Mouse (Mus musculus) layer of hippocampus, adult 11-12 months (tissue): ENCODE measurements around the gene Tufm.
"Not testable (repeated sequence)": the region's sequence is repeated elsewhere in the genome, so short reads cannot be mapped to it uniquely, and the experiment has no call there.

Source experiments
- DNase-seq: peaks from one replicate; pipeline ENCODE4 v3.0.0; 2022; ENCODE audit warnings: low spot score

The Tufm gene

DNA sequence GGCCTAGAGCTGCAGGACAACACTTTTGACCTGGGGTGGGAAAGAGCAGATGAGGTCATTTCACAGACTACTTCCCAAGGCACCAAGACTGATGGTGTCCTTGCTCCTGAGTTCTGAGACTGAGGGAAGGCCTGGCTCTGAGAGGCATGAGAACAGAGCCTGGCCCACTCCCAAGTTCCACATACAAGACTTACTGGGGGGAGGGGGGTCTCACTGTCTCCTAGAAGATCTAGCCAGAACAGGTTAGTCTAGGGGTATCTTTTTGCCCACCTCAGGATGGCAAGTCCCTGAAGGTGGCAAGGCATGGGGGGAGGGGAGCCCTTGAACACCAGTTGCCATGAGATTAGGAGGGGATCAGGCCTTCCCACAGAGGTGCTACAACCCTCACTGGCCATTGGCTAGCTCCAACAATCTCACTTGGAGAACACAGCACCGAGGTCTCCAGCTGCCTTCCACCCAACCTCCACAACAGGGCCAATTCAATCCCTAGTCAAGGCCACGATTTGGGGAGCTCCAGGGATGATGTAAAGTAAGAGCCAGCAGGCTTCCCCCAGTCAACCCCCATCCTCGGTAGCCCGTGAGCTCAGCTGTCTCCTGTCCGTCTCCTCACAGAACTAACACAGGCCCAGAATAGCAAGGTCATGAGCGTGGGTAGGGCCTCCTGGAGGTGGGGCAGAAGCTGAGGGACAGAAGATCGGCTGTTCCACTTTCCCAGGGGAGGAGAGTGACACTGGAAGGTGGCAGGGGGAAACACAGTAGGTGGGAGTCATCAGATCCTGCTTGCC, 21.7 kb upstream of the Tufm start:
- no peak for DNase-seq

DNA sequence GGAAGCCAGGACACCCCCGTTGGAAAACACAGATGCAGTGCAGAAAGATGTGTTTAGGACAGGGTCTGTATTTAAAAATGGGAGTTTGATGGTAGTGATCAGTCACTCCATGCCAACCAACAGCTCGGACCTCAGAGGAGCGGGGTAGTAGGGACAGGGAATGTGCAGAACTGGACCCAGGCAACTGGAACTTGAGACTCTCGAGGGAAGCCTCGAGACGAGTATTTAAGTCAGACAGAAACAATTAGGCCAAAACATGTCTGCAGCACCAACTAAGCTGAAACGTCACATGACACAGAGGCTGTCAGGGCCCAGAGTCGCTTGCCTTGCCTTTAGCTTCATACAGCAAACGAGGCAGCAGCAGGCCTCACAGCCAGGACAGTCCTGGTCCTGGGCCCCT, 21.0 kb upstream of the Tufm start:
- no peak for DNase-seq

DNA sequence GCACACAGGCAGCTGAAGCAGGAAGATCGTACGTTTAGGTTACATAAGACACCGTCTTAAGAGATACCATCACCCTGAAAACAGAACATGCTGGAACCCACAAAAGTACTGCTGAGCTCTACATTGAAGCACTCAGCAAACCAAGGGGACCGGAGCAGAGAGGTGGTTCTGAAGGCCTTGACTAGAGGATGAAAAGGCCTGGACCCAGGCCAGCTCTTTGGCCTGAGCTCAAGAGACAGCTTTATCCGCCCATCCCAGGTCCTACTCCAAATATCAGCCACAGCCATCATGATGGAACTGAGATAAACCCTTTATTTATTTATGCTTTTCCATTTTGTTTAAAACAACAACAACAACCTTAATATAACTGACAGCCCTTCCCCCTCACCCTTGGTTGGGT, 20.5 kb upstream of the Tufm start:
- no peak for DNase-seq

DNA sequence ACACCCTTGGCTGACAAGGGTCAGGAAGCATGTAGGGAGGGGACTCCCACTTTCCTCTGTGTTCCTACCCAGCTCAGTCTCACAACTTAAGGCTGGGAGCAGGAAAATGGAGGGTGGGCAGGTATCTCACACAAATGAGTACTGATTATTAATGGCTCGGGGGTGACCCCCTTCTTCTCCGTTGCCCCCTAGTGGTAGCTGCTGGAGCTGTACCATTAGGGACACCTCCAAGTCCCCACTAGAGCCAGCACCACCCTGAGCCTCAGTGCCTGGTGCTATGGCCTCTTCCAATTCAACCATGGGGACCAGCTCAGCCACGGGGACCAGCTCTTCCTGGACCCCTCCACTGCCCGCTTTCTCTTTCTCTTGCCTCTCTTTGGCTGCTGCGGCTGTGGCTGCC, 19.9 kb upstream of the Tufm start:
- peak; percentile 39 for DNase-seq

DNA sequence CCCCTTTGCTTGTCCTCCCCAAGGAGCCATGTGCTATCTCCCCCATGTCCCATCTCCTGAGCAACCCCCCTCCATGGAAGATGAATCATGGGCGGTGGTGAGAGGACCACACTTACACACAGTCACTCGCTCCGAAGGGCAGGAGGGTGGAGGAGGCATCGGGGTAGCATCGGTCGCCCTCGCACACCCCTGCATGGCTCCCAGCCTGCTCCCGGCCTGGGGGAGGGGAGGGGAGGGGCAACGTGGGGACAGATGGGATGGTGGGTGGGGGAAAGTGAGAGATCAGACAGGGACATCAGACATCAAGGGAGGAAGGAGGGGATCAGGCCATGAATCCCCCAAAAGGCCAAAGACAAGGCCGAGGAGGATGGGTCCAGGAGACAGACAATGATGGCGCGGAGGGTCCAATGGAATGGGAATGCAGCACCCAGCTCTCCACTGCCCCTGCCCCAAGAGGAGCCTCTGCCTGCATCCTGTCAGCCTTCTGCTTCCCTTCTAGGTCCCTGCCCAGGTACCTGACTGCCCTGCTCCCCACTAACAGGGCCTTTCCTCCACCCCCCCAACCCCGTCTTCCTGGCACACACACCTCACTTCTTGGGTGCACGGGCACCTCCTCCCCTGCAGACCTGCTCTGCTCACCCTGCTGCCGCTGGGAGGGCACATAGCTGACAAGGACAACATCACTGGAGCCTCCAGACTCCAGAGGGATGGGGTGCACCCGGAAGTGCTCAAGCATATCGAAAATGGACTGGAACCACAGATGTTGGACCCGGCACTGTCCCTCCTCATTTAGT, 19.1 kb upstream of the Tufm start:
- no peak for DNase-seq

DNA sequence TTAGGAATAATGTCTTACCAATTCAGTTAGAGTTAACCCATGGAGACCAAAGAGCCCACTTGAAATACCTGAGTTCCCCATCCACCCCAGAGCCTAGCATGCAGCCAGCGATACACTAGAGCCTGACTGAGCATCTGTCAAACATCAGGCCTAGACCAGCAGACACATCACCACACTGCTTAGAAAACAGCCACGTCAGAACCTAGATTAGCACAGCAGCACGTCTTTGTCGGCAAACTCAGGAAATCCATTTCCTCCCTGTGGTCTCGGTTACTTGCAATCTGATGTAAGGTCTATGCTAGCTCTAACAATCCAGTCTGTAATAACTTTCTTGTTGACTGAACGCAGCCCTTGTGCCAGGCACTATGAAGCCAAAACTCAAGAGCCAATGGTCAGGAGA, 17.1 kb upstream of the Tufm start:
- no peak for DNase-seq

DNA sequence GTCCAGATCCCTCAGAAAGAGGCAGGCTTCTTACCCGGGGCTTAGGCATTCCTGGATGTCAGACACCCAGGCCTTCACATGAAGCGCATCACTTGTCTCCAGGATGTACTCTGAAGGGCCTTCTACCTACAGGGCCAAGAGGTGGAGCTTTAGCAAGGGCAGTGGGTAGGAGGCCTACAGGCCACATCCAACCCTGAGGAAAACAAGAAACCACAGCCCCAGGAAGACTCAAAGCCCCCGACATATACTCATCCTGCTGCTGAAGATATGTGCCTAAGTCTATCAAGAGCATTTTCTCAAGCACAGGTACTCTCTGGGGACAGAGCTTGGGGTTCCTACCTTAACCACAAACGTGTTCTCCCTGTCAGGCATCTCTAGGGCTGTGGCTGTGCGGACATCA, 15.8 kb upstream of the Tufm start:
- DNase-seq: no peak

DNA sequence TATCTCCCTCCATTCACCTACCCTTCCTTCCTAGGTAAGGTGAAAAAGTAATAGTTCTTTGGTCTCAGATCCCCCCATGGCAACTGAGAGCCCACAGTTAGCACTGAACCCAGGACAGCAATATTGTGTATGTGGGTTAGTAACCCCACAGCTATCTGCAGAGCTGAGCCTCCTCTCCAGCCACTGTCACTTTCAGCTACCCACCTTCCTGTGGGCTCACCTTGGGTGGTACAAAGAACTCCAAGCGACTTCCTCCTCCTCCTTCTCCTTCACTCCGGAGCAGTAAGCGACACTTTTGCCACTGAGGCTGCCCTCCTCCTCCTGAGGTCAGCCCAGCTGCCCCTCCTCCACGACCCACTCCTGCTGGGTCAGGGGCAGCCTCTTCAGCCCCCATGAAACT, 15.3 kb upstream of the Tufm start:
- DNase-seq: no peak

DNA sequence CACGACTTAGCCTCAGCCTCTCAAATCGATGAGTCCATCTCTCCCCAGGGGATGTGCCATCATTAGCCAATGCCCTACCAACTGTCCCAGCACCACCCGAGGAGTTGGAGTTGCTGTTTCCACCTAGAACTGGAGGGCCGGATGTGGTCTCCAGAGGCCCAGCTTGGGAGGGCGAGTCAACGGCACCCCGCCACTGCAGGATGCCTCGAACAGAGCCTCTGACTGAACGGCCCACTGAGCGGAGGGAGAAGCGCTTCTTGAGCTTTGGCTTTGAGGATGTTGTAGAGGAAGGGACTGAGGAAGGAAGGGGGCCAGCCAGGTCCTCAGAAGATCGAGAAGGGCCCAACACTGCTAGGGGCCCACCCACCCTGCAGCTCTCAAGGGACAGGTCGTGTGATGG, 14.9 kb upstream of the Tufm start:
- DNase-seq: no peak

DNA sequence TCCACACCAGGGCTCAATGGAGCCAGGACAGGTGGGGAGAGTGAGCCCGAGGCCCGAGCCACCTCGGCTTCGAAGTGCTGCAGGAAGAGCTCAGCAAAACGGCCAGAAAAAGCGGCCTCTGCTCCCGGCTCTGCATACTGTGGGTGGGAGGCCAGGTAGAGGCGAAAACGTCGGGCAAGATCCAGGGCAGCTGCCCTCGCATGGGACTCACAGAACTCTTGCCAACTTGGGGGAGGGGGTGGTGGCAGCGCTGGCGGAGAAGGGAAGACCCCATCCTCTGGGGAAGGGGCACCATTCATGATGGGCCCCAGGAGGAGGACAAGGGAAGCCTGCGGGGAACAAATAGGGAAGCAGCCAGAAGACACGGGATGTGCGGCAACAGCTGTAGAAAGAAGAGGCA, 14.4 kb upstream of the Tufm start:
- no peak for DNase-seq

DNA sequence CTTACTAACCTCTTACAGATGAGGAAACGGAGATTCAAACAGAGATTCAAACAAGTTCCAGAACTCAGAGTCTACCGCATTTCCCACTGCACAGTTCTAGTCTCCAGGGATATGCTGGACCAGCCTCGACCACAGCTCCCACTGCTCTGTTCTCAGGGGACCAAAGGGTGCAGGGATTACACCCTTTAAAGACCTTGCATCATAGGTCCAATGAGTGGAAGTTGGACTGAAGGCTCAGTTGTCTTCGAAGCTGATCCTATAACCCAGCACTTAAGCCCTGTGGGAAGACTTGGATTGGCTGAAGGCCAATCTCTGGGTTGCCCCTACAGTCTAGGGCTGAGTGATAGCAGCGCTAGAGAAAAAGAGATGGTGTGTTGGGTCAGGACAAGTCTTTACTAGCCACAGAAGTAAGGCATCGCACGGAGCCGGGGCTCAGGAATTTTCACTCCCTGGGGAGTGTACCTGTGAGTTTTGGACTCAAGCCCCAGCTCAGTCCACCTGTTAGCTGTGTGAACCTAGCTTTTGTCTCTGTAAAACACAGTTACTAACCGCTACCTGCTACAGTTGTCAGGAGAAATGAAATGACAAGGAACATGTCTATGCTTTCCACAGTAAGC, 13.6 kb upstream of the Tufm start:
- no peak for DNase-seq

DNA sequence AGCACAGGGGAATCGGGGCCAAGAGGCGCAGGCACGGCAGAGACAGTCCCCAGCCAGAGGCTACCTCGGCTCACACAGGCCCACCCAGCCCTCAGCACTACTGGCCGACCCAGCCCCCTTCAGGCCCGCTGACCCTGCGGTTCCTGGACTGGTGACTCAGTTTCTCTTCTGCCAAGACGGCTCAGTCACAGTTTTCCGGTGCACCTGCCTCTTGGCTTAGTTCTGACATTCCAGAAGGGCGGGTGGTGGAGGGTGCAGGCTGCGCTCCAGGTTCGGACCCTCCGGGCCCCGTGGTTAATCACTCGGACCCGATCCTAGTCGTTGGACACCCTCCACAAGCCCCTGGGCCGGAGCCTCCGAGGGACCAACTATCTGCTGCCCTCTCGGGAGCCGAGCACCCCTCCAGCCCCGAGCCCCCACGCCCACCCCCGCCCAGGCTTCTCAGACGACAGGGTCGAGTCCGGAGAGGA, 12.6 kb upstream of the Tufm start:
- DNase-seq: no peak

DNA sequence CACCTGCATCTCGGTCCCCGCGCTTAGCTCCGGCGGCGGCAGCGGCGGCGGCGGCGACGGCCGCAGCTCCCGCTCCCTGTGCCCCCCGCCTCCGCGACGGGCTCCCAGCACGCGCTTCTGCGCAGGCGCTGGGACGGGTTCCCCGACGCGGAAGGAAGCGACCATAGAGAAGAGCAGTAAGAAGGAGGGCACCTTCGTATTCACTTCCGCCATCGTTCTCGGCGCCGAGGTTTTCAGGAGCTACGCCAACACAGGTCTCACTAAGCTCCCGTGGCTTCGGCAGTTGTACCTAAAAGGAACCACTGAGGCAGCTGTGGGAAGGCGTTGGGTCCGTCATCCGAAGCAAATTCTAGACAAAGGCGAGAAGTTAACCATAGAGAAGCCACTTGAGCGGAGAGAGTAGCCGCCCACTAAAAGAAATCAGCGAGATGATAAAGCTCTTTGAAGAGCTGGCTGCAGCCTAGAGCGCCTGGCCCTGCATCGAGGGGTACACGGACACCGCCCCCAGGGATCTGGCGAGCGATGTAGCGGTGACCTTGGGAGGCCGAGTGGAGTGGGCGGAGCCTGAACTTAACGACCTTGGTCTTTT, 12.1 kb upstream of the Tufm start, which contains the start of gene Sh2b1:
Sh2b1 (minus strand) TSS at position 432 of the 589 bp plus-strand sequence.
- peak; percentile 89 for DNase-seq

DNA sequence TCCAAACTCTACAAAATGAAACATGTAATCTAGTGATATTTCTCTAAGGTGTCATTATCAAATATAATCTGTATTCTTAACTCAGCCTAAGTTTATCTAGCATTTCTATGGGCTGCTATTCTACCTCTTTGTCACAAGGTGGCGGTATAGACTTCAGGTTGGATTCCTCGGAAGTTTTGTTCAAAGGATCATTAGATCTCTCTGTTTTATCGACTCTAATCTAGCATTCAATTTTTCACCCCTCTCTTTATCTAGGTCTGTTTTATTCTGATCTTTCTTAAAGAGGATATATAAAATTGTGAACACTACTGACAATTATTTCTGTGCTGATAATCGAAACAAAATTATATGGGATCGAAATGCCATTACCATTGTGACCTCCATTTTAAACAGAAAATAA, 5.5 kb upstream of the Tufm start:
- DNase-seq: no peak

DNA sequence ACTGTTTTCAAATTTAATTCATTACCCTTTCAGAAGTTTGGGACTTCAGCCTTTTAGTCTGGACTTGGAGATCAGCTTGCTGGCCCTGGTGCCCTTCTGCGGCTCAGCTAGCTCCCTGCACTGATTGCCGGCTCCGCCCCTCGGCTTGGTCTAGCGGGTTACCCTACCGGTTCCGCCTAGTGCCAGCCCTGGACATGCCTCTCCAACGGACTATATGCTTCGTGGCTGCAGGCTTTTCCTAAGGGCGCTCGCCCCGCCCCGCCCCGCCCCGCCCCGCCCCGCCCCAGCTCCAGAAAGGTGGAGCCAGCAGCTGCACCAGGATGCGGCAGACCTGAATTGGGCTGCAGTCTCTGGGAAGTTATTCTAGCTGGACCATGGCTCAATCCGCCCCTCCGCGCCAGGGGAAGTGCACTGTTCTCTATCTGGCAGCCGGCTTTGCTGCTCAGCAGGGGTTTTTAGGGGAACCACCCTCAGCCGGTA, 4.7 kb upstream of the Tufm start:
- DNase-seq: peak; percentile 70

DNA sequence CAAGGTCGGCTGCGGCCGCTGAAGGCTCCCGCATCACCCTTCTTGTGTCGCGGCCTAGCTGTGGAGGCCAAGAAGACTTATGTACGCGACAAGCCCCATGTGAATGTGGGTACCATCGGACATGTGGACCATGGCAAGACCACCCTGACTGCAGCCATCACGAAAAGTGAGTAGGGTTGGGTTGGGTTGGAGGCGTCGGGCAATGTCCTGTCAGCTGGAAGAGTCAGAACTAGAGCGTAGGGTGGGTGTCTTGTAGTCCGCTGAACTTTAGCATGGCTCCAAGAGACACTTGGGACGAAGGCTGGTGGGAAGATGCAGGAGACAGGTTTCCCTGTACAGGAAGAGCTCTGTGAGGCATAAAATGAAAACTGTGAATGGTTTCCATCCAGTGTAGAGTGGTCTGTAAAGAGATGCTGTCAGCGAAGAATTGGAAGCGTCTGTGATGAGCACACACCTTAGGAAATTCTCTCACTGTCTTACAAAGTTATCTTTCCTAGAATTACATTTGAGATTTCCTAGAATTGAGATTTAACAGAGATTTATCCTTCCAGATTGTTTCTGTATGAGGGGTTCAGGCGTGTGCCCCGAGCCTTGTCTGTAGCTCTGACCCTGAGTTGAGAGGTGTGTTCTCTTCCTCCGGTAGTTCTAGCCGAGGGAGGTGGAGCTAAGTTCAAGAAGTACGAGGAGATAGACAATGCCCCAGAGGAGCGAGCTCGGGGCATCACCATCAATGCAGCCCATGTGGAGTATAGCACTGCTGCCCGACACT, 640 bp downstream of the Tufm start:
- not testable (repeated sequence) for DNase-seq

DNA sequence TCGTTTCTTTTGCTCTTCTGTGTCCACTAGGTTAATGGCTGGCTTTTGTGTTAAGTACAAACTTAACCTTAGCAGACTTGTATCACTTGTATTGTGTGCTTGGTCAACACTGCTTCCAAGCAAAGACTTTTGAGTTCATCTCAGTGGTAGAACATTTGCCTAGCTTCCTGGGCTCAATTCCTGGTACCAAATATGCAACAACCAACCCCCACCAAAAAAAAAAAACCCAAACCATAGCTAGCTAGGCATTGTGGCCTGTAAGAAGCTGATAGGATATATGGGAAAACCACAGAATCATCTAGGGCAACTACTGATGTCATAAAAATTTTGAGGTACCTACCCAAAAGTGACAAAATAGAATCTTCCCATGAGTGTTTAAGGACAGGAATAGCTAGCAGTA, 3.8 kb downstream of the Tufm start:
- no peak for DNase-seq

DNA sequence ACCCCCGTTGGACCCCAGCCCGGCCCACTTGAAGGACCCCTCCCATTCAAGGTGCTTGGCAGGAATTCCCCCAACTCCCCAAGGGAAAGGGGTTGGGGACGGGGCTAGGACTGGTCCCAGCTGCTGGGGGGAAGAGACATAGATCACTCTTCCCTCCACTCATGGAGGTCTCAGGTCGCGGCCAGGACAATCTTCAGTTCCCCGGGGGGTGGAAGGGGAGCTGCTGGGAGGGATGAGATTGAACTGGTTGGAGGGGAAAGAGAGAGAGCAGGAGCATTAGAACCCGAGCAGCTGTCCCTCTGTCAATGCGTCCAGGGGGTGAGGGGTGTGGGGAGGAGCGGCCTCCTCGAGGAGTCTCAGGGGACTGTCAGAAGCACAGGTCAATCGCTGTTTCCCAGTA, 4.8 kb downstream of the Tufm start:
- DNase-seq: no peak

DNA sequence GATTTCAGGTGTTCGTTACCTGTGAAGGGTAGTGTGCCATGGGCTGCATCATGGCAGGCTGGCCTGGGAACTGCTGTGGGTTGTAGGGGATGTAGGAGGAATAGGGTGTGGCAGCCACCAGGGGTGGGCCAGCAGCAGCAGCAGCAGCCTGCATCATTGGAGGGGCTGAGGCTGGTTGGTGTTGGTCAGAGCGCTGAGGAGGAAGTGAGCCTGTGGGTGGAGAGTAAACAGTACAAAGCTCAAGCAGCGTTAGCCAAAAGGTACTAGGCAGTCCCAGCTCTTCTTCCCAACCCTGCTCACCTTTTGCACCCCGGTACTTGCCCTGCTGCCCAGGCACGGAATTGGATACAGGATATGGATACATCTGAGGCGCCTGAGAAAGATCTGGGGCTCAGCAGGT, 7.0 kb downstream of the Tufm start:
- DNase-seq: no peak

DNA sequence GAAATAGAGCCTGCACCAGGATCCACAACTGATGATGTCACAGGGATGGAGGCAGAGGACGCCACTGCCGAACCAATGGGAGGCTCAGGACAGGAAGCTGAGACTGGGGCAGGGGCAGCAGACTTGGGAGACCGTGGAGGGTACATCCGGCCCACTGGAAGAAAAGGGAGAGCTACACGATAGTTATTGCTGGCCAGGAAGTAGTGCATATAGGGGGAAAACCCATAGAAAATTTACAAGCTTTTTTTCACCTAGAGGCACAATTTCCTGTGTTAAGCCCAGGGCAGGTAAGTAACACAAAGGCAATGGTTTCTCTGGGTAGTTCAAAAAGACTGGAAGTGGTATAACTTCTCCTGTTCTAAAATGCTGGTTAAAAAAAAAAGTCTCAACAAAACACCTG, 9.3 kb downstream of the Tufm start:
- no peak for DNase-seq

DNA sequence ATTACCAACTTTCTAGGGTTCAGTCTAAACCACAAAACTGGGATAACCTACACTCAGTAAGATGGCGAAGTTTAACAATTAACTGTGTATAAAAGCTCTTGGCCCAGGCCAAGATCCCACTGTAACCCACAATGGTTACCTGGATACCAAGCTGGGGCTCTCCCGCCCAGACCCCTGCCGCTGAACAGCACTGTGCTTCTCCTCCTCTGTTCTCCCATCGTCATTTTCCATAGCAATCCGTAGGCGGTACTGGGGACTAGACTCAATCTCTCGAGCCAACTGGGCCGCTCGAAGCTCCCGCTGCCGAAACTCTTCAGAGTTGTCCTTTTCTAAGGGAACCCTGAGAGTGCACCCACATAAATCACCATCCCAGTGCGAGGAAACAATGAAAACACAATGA, 10.8 kb downstream of the Tufm start:
- no peak for DNase-seq

DNA sequence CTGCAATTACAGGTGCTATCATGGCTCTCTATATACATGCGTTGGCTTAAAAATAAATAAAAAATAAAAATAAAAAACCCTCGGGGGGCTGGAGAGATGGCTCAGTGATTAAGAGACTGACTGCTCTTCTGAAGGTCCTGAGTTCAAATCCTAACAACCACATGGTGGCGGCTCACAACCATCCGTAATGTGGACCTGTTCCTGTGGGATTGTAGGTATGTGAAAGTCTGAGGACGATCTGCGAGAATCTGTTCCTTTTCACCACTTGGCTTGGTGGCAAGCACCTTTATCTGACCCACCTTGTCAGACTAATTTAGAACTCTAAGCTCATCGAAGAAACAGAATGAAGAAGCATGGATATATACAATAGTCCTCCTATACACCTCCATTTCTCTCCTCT, 12.3 kb downstream of the Tufm start:
- DNase-seq: no peak
